Mouse (Mus musculus) intestine, embryonic 16.5 days (tissue): Measurements from ENCODE around the gene Gabrb2. TPM values are rescaled to one million over a fixed set of nuclear protein-coding genes. Genes with fewer than 3 reads are reported as not detected.

Experiments
- ATAC-seq: fragments of 200-750 bp; cut with Nextera tagmentation; 2 replicates; pipeline ENCODE4 v1.8.0; 2017; ENCODE audit warnings: moderate TSS enrichment, moderate library complexity
- H3K27ac ChIP-seq: fragments of 300-500 bp; sonication (generic); 2 replicates; pipeline ENCODE4 v1.5.1; 2014; ENCODE audit warnings: mild to moderate bottlenecking, low read length
- H3K27me3 ChIP-seq: fragments of 300-500 bp; sonication (generic); replicated peaks from 2 replicates; pipeline ENCODE4 v1.6.1; 2014; ENCODE audit warnings: low read length, control low read depth, mixed read lengths; ENCODE audit not compliant: control insufficient read depth, insufficient read depth
- H3K36me3 ChIP-seq: fragments of 300-500 bp; sonication (generic); 2 replicates; pipeline ENCODE4 v1.6.1; 2014; ENCODE audit warnings: low read length, control low read depth; ENCODE audit not compliant: control insufficient read depth, insufficient read depth
- H3K4me1 ChIP-seq: fragments of 300-500 bp; sonication (generic); 2 replicates; pipeline ENCODE4 v1.6.1; 2014; ENCODE audit warnings: low read length, control low read depth, mixed read lengths; ENCODE audit not compliant: control insufficient read depth, insufficient read depth
- H3K4me2 ChIP-seq: fragments of 300-500 bp; sonication (generic); 2 replicates; pipeline ENCODE4 v1.6.1; 2014; ENCODE audit warnings: low read depth, low read length, control low read depth
- H3K4me3 ChIP-seq: fragments of 300-500 bp; sonication (generic); 2 replicates; pipeline ENCODE4 v1.5.1; 2014; ENCODE audit warnings: mild to moderate bottlenecking, low read length
- H3K9ac ChIP-seq: fragments of 300-500 bp; sonication (generic); 2 replicates; pipeline ENCODE4 v1.6.1; 2014; ENCODE audit warnings: low read depth, low read length
- H3K9me3 ChIP-seq: fragments of 300-500 bp; sonication (generic); 2 replicates; pipeline ENCODE4 v1.6.1; 2016; ENCODE audit warnings: low read length, control low read depth; ENCODE audit not compliant: control insufficient read depth
- WGBS: fragments of 180-500 bp; shearing (Covaris S2); extraction: QIAGEN DNeasy Blood & Tissue Kit; methylation state at CpG from one replicate; pipeline ENCODE4 v1.1.7; 2014; 5-methylcytosine and 5-hydroxymethylcytosine counted together
- polyA plus RNA-seq: library from polyadenylated mRNA; unstranded; fragments of >200 nt; fragmentation: Nextera tagmentation; extraction: Ambion mirVana; gene quantifications from 2 replicates; pipeline ENCODE4 v1.2.1, GENCODE M21; 2015

The Gabrb2 gene
- polyA plus RNA-seq: 0.93 TPM in 2 replicates

- H3K4me3 ChIP-seq: peak within 1 kb of the TSS; percentile 51
- 0 out of 2 replicates have a peak, but pooled peaks cover 2% of the 10 kb centered on the region for H3K4me1 ChIP-seq
- peak within 1 kb of the TSS; percentile 83 for H3K4me2 ChIP-seq
- H3K27ac ChIP-seq: no peak within 1 kb of the TSS
- H3K27me3 ChIP-seq: peaks cover 4% of the 10 kb centered on the region; the same call in 1 of the 2 replicates
- H3K36me3 ChIP-seq: no peaks in the 10 kb centered on the region
- ATAC-seq: no peak
- WGBS: 30% methylated on average over 19 of the region's 20 CpGs
- H3K9ac ChIP-seq: peak within 1 kb of the TSS; percentile 45
- H3K9me3 ChIP-seq: no peaks in the 10 kb centered on the region
These were observed at the start of gene Gabrb2 for GRCm38 (mm10) chr11:42418996-42419782. Gene Gabrb2 (plus strand): TSS chr11:42419757.

GRCm38 (mm10) chr11:42378983-42379382, 40.6 kb upstream of the Gabrb2 start:
- H3K36me3 ChIP-seq: no peaks in the 10 kb centered on the region
- 61% methylated on average over 2 of the region's 2 CpGs for WGBS
- H3K4me3 ChIP-seq: no peak overlapping the region
- H3K27me3 ChIP-seq: no peaks in the 10 kb centered on the region
- H3K9ac ChIP-seq: no peak overlapping the region
- no peaks in the 10 kb centered on the region for H3K9me3 ChIP-seq
- no peak overlapping the region for H3K4me2 ChIP-seq
- H3K4me1 ChIP-seq: no peaks in the 10 kb centered on the region
- ATAC-seq: no peak
- no peak overlapping the region for H3K27ac ChIP-seq

- no peaks in the 10 kb centered on the region for H3K9me3 ChIP-seq
- H3K9ac ChIP-seq: no peak overlapping the region
- no peak overlapping the region for H3K4me3 ChIP-seq
- H3K4me1 ChIP-seq: no peaks in the 10 kb centered on the region
- H3K27me3 ChIP-seq: no peaks in the 10 kb centered on the region
- no peak for ATAC-seq
- WGBS: 84% methylated on average over 4 of the region's 4 CpGs
- H3K36me3 ChIP-seq: no peaks in the 10 kb centered on the region
- H3K27ac ChIP-seq: no peak overlapping the region
- H3K4me2 ChIP-seq: no peak overlapping the region
These were observed 33.1 kb upstream of the Gabrb2 start for GRCm38 (mm10) chr11:42386486-42386885.

- H3K36me3 ChIP-seq: no peaks in the 10 kb centered on the region
- H3K4me2 ChIP-seq: no peak overlapping the region
- no peaks in the 10 kb centered on the region for H3K27me3 ChIP-seq
- H3K9ac ChIP-seq: no peak overlapping the region
- no peak overlapping the region for H3K27ac ChIP-seq
- no peaks in the 10 kb centered on the region for H3K9me3 ChIP-seq
- H3K4me3 ChIP-seq: no peak overlapping the region
- no peak for ATAC-seq
- no peaks in the 10 kb centered on the region for H3K4me1 ChIP-seq
- WGBS: 72% methylated on average over 3 of the region's 3 CpGs
These were observed 28.8 kb upstream of the Gabrb2 start for GRCm38 (mm10) chr11:42390682-42391290.

GRCm38 (mm10) chr11:42393451-42393850, 26.1 kb upstream of the Gabrb2 start:
- H3K27ac ChIP-seq: no peak overlapping the region
- no peak overlapping the region for H3K4me2 ChIP-seq
- 83% methylated on average over 4 of the region's 4 CpGs for WGBS
- no peak overlapping the region for H3K4me3 ChIP-seq
- H3K4me1 ChIP-seq: no peaks in the 10 kb centered on the region
- H3K36me3 ChIP-seq: no peaks in the 10 kb centered on the region
- H3K9ac ChIP-seq: no peak overlapping the region
- no peaks in the 10 kb centered on the region for H3K27me3 ChIP-seq
- no peak for ATAC-seq
- no peaks in the 10 kb centered on the region for H3K9me3 ChIP-seq

GRCm38 (mm10) chr11:42419791-42420633, 455 bp downstream of the Gabrb2 start:
- no peak overlapping the region for H3K27ac ChIP-seq
- H3K4me3 ChIP-seq: peak overlapping the region; percentile 51
- H3K36me3 ChIP-seq: no peaks in the 10 kb centered on the region
- under 1% methylated on average over 24 of the region's 40 CpGs for WGBS
- ATAC-seq: peak; percentile 64
- H3K27me3 ChIP-seq: peaks cover 4% of the 10 kb centered on the region; the same call in 1 of the 2 replicates
- 0 out of 2 replicates have a peak, but pooled peaks cover 2% of the 10 kb centered on the region for H3K4me1 ChIP-seq
- peak overlapping the region; percentile 83 for H3K4me2 ChIP-seq
- H3K9me3 ChIP-seq: no peaks in the 10 kb centered on the region
- peak overlapping the region; percentile 45; the same call in 1 of the 2 replicates for H3K9ac ChIP-seq

- Histone ChIP-seq H3K27me3 (peaks cover 4% of the 10 kb centered on the region; the same call in 1 of the 2 replicates), H3K9ac (peak overlapping the region; percentile 45), H3K9me3 (no peaks in the 10 kb centered on the region), H3K36me3 (no peaks in the 10 kb centered on the region), H3K4me3 (peak overlapping the region; percentile 51), H3K27ac (no peak overlapping the region), H3K4me1 (0 out of 2 replicates have a peak, but pooled peaks cover 2% of the 10 kb centered on the region), H3K4me2 (peak overlapping the region; percentile 83)
- WGBS: under 1% methylated on average over 21 of the region's 21 CpGs
- peak; percentile 74 for ATAC-seq
These were observed 1.3 kb downstream of the Gabrb2 start for GRCm38 (mm10) chr11:42420634-42421470.

- no peak overlapping the region for H3K27ac ChIP-seq
- no peak overlapping the region for H3K4me3 ChIP-seq
- H3K9me3 ChIP-seq: no peaks in the 10 kb centered on the region
- H3K4me1 ChIP-seq: 0 out of 2 replicates have a peak, but pooled peaks cover 2% of the 10 kb centered on the region
- H3K9ac ChIP-seq: no peak overlapping the region
- no peak overlapping the region for H3K4me2 ChIP-seq
- H3K27me3 ChIP-seq: peaks cover 4% of the 10 kb centered on the region; the same call in 1 of the 2 replicates
- no peak for ATAC-seq
- WGBS: 4% methylated on average over 3 of the region's 3 CpGs
- no peaks in the 10 kb centered on the region for H3K36me3 ChIP-seq
These were observed 3.7 kb downstream of the Gabrb2 start for GRCm38 (mm10) chr11:42423231-42423630.
